ENCODE assay signal across 13 mouse cellular contexts in the genomic region with DNA sequence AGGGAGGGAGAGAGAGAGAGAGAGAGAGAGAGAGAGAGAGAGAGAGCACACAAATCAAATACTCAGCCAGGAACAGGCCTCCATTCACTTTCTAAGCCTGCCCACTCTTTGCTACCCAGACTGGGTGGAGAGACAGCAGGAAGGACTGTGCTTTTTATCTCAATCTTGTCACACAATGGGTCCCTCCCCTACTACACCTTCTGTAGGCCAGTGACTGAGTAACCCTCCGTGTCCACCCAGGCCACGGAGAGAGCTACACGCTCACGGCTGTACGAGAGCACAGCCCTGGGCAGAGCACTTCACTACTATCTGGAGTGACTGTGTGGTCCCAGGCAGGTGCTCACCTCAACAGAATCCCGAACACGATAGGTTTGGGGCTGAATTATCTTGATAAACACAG. TPM values are rescaled to one million over a fixed set of nuclear protein-coding genes. Genes with fewer than 3 reads are reported as not detected.
DNase-seq lines count a peak whose midpoint lies in the region; ATAC-seq and TF ChIP-seq lines count a peak whose summit lies in the region.
"Had no signal": no experiment of that assay in that cellular context is flagged by ENCODE, and none has a peak within 500 bp of the region (broad histone marks: within the 10 kb centered on the region; RNA-seq: fewer than 3 reads in every experiment).

No protein-coding gene starts in this region.

- no peak for TF ChIP-seq RAD21 in MEL (IDR thresholded peaks at IDR 0.05; ENCODE audit: low read depth, low read length)

- TF ChIP-seq CTCF in MEL (IDR thresholded peaks at IDR 0.05 in 2 of 3, conservative IDR thresholded peaks at IDR 0.05 in 1 of 3; ENCODE audit: control insufficient read depth in 1 of 3, insufficient read depth in 1 of 3, low read depth in 2 of 3, low read length in 3 of 3, poor library complexity in 1 of 3, severe bottlenecking in 1 of 3), result no peak
- no peak for TF ChIP-seq CTCF in liver, postnatal 0 days (IDR thresholded peaks at IDR 0.05; ENCODE audit: low read depth)
- TF ChIP-seq CTCF in midbrain, postnatal 0 days (IDR thresholded peaks at IDR 0.05), result no peak

- no peak overlapping the region for H3K4me2 ChIP-seq in heart, embryonic 13.5 days
- no peak overlapping the region for H3K4me2 ChIP-seq in liver, embryonic 12.5 days
- H3K4me2 ChIP-seq in liver, postnatal 0 days (ENCODE audit: low read depth, low read length), result peak overlapping the region; percentile 47
- no peak overlapping the region for H3K4me2 ChIP-seq in midbrain, postnatal 0 days (ENCODE audit: low read depth, low read length, poor library complexity, severe bottlenecking)
- H3K4me2 ChIP-seq: embryonic facial prominence, embryonic 13.5 days had no signal

- H3K9me3 ChIP-seq in heart, embryonic 13.5 days, result no peaks in the 10 kb centered on the region
- H3K9me3 ChIP-seq in liver, embryonic 12.5 days (replicated peaks), result 0 out of 2 replicates have a peak, but pooled peaks cover 4% of the 10 kb centered on the region
- H3K9me3 ChIP-seq in MEL (replicated peaks; ENCODE audit: insufficient read depth, low read length), result no peaks in the 10 kb centered on the region
- H3K9me3 ChIP-seq in liver, postnatal 0 days (ENCODE audit: low read length), result no peaks in the 10 kb centered on the region
- H3K9me3 ChIP-seq in midbrain, postnatal 0 days (ENCODE audit: low read length), result no peaks in the 10 kb centered on the region
- H3K9me3 ChIP-seq: embryonic facial prominence, embryonic 13.5 days had no signal

- TF ChIP-seq POLR2A in MEL (IDR thresholded peaks at IDR 0.05; ENCODE audit: control insufficient read depth in 1 of 2, insufficient read depth in 1 of 2, low read depth in 1 of 2, low read length in 2 of 2, poor library complexity in 1 of 2), result no peak

- no peaks in the 10 kb centered on the region for H3K36me3 ChIP-seq in heart, embryonic 13.5 days
- no peaks in the 10 kb centered on the region for H3K36me3 ChIP-seq in liver, embryonic 12.5 days
- peaks cover 0 to 12% of the 10 kb centered on the region in 2 experiments; a peak in 2 of 4 replicates for H3K36me3 ChIP-seq in MEL (ENCODE audit: control insufficient read depth in 1 of 2, insufficient read depth in 2 of 2, low read length in 2 of 2)
- H3K36me3 ChIP-seq in liver, postnatal 0 days (replicated peaks; ENCODE audit: insufficient read depth, low read length), result no peaks in the 10 kb centered on the region
- no peaks in the 10 kb centered on the region for H3K36me3 ChIP-seq in midbrain, postnatal 0 days (ENCODE audit: insufficient read depth, low read length)
- H3K36me3 ChIP-seq: embryonic facial prominence, embryonic 13.5 days had no signal

- H3K27ac ChIP-seq in heart, embryonic 13.5 days (replicated peaks), result peak overlapping the region; percentile 44
- no peak overlapping the region for H3K27ac ChIP-seq in liver, embryonic 12.5 days
- no peak overlapping the region for H3K27ac ChIP-seq in MEL (ENCODE audit: control insufficient read depth, low read depth, low read length)
- H3K27ac ChIP-seq in liver, postnatal 0 days (ENCODE audit: low read depth), result peak overlapping the region; percentile 84
- no peak overlapping the region for H3K27ac ChIP-seq in midbrain, postnatal 0 days (ENCODE audit: low read depth, low read length)
- H3K27ac ChIP-seq: hindbrain, postnatal 0 days had no signal

- no peaks in the 10 kb centered on the region for H3K79me2 ChIP-seq in MEL (ENCODE audit: control insufficient read depth, insufficient read depth, low read length, poor library complexity)

- intact Hi-C loops in heart, postnatal 25 days (cut with DNase I), result no loop called here

- H3K9ac ChIP-seq in heart, embryonic 13.5 days, result peak overlapping the region; percentile 2; the same call in 1 of the 2 replicates
- H3K9ac ChIP-seq in liver, embryonic 12.5 days, result no peak overlapping the region
- peak overlapping the region; percentile 46 for H3K9ac ChIP-seq in MEL (ENCODE audit: control insufficient read depth, low read depth, low read length, poor library complexity, severe bottlenecking)
- peak overlapping the region; percentile 21; the same call in 1 of the 2 replicates for H3K9ac ChIP-seq in liver, postnatal 0 days (replicated peaks)
- no peak overlapping the region for H3K9ac ChIP-seq in midbrain, postnatal 0 days (replicated peaks; ENCODE audit: low read length, poor library complexity, severe bottlenecking)
- H3K9ac ChIP-seq: embryonic facial prominence, embryonic 13.5 days had no signal

- no peak for TF ChIP-seq EP300 in MEL (IDR thresholded peaks at IDR 0.05; ENCODE audit: low read depth in 1 of 2, low read length in 2 of 2)
- TF ChIP-seq EP300 in liver, postnatal 0 days (IDR thresholded peaks at IDR 0.05; ENCODE audit: low read depth), result no peak

- no peaks in the 10 kb centered on the region for H3K27me3 ChIP-seq in heart, embryonic 13.5 days (replicated peaks)
- H3K27me3 ChIP-seq in liver, embryonic 12.5 days (replicated peaks), result no peaks in the 10 kb centered on the region
- no peaks in the 10 kb centered on the region for H3K27me3 ChIP-seq in MEL (ENCODE audit: control insufficient read depth in 1 of 2, insufficient read depth in 2 of 2, low read length in 2 of 2)
- H3K27me3 ChIP-seq in liver, postnatal 0 days (ENCODE audit: insufficient read depth, low read length), result no peaks in the 10 kb centered on the region
- no peaks in the 10 kb centered on the region for H3K27me3 ChIP-seq in midbrain, postnatal 0 days (ENCODE audit: insufficient read depth, low read length)
- H3K27me3 ChIP-seq: embryonic facial prominence, embryonic 13.5 days had no signal

- H3K4me3 ChIP-seq in heart, embryonic 13.5 days, result no peak overlapping the region
- no peak overlapping the region for H3K4me3 ChIP-seq in liver, embryonic 12.5 days
- H3K4me3 ChIP-seq in MEL (ENCODE audit: control insufficient read depth in 1 of 2, insufficient read depth in 1 of 2, low read depth in 2 of 2, low read length in 2 of 2), result 0 out of 4 replicates have a peak overlapping the region, but pooled peaks of 1 of the 2 experiments have one; percentile 35
- no peak overlapping the region for H3K4me3 ChIP-seq in liver, postnatal 0 days (ENCODE audit: low read depth, low read length)
- H3K4me3 ChIP-seq in midbrain, postnatal 0 days (ENCODE audit: low read depth, low read length), result no peak overlapping the region
- H3K4me3 ChIP-seq: embryonic facial prominence, embryonic 13.5 days had no signal

- ATAC-seq in heart, embryonic 13.5 days (ENCODE audit: extremely low read depth, insufficient number of reproducible peaks, low FRiP score, low TSS enrichment), result peak; percentile 48; the same call in 1 of the 2 replicates
- ATAC-seq in liver, embryonic 12.5 days, result peak; percentile 5; the same call in 1 of the 2 replicates
- ATAC-seq in liver, postnatal 0 days, result peak; percentile 24
- ATAC-seq in activated CD4-positive, CD25-positive, alpha-beta regulatory T cell, adult 4 months, result no peak
- no peak for ATAC-seq in midbrain, postnatal 0 days (ENCODE audit: low FRiP score)
- ATAC-seq: forebrain, embryonic 14.5 days; hindbrain, postnatal 0 days had no signal

- no peak for DNase-seq in heart, postnatal 25 days (ENCODE audit: low spot score)
- no peak for DNase-seq in liver
- peak; percentile 56 for DNase-seq in MEL (ENCODE audit: low read depth, low spot score)
- DNase-seq in liver, postnatal 0 days, result peak; percentile 14
- no peak for DNase-seq in midbrain, postnatal 0 days (ENCODE audit: low spot score)
- DNase-seq: layer of hippocampus, postnatal 36 days; thymus, postnatal 4 days had no signal

- 40% methylated on average over 7 of the region's 7 CpGs for WGBS in heart, embryonic 13.5 days
- 53% methylated on average over 7 of the region's 7 CpGs for WGBS in liver, embryonic 12.5 days (ENCODE audit: insufficient replicate concordance)
- 47% methylated on average over 7 of the region's 7 CpGs for WGBS in liver, postnatal 0 days (ENCODE audit: insufficient replicate concordance)
- 85% methylated on average over 7 of the region's 7 CpGs for WGBS in midbrain, postnatal 0 days

- H3K4me1 ChIP-seq in heart, embryonic 13.5 days, result peaks cover 32% of the 10 kb centered on the region
- H3K4me1 ChIP-seq in liver, embryonic 12.5 days, result peaks cover 23% of the 10 kb centered on the region
- H3K4me1 ChIP-seq in MEL (ENCODE audit: control insufficient read depth in 1 of 2, insufficient read depth in 2 of 2, low read length in 2 of 2), result peaks cover 2 to 15% of the 10 kb centered on the region in 2 experiments
- peaks cover 31% of the 10 kb centered on the region for H3K4me1 ChIP-seq in liver, postnatal 0 days (ENCODE audit: insufficient read depth)
- no peaks in the 10 kb centered on the region for H3K4me1 ChIP-seq in midbrain, postnatal 0 days (ENCODE audit: insufficient read depth, low read length)

TF ChIP-seq in MEL, 35 proteins besides CTCF, POLR2A, EP300 and RAD21:
- TF ChIP-seq UBTF (IDR thresholded peaks at IDR 0.05; ENCODE audit: borderline replicate concordance, insufficient read depth, low read depth, low read length) (no peak), BHLHE40 (IDR thresholded peaks at IDR 0.05; ENCODE audit: borderline replicate concordance, low read depth, low read length) (no peak), POLR2AphosphoS5 (IDR thresholded peaks at IDR 0.05; ENCODE audit: borderline replicate concordance, low read depth, low read length) (no peak), ZKSCAN1 (IDR thresholded peaks at IDR 0.05; ENCODE audit: low read depth, low read length) (no peak), MYB (IDR thresholded peaks at IDR 0.05; ENCODE audit: low read depth, low read length) (no peak), USF1 (IDR thresholded peaks at IDR 0.05; ENCODE audit: low read depth, low read length) (no peak), HCFC1 (IDR thresholded peaks at IDR 0.05; ENCODE audit: low read depth, low read length) (no peak), ZC3H11A (IDR thresholded peaks at IDR 0.05; ENCODE audit: low read depth, low read length) (no peak)

RNA-seq across cellular contexts. Expression of a gene that starts 17.3 kb away (rescaled TPM):
- 5.6 and 5.8 TPM in 2 replicates for polyA plus RNA-seq in heart, embryonic 13.5 days (2015; fragmentation: Nextera tagmentation; extraction: Ambion mirVana)
- 10 to 100 TPM; 13.9 to 17.8 TPM for total RNA-seq in heart, postnatal 25 days (2021)
- polyA plus RNA-seq in liver, embryonic 12.5 days (2016; fragmentation: Nextera tagmentation; extraction: Ambion mirVana), result 2.7 and 4.0 TPM in 2 replicates
- total RNA-seq in MEL (2012; rRNA removed), result 6.3 TPM in 2 replicates
- 10 to 100 TPM in 1 of 2 experiments, not detected in 1; 15.0 TPM for polyA plus RNA-seq in MEL (2012; ENCODE audit: insufficient read depth in 1 of 2, insufficient read length in 2 of 2, low read depth in 1 of 2, low replicate concordance in 2 of 2, missing spikeins in 1 of 2)
- polyA plus RNA-seq in liver, postnatal 0 days (2015; fragmentation: Nextera tagmentation; extraction: Ambion mirVana), result 3.2 and 3.3 TPM in 2 replicates
- 10 to 100 TPM; 25.5 to 33.2 TPM for polyA plus RNA-seq in activated CD4-positive, CD25-positive, alpha-beta regulatory T cell, adult 4 months (2017; shearing (Covaris generic))
- total RNA-seq in midbrain, postnatal 0 days (2014; rRNA removed), result 7.6 and 7.9 TPM in 2 replicates
- polyA plus RNA-seq in midbrain, postnatal 0 days (2015; fragmentation: Nextera tagmentation; extraction: Ambion mirVana), result 4.9 and 6.2 TPM in 2 replicates

Comparison
In these comparisons a context has a peak if more than half of its experiments do, and no peak if none do; other contexts are left out.
1. H3K27ac ChIP-seq: peak in heart, embryonic 13.5 days (single experiment) and liver, postnatal 0 days (single experiment); none in liver, embryonic 12.5 days (single experiment), MEL (single experiment) and midbrain, postnatal 0 days (single experiment).
2. H3K9ac ChIP-seq: peak in heart, embryonic 13.5 days (single experiment), MEL (single experiment) and liver, postnatal 0 days (single experiment); none in liver, embryonic 12.5 days (single experiment) and midbrain, postnatal 0 days (single experiment).
3. DNase-seq: peak in MEL (single experiment) and liver, postnatal 0 days (single experiment); none in heart, postnatal 25 days (single experiment), liver (single experiment) and midbrain, postnatal 0 days (single experiment).
4. ATAC-seq: peak in heart, embryonic 13.5 days (single experiment), liver, embryonic 12.5 days (single experiment) and liver, postnatal 0 days (single experiment); none in activated CD4-positive, CD25-positive, alpha-beta regulatory T cell, adult 4 months (single experiment) and midbrain, postnatal 0 days (single experiment).